Mouse (Mus musculus) ES-Bruce4 (cell line): Measurements from ENCODE around the gene Ywhaq. TPM values are rescaled to one million over a fixed set of nuclear protein-coding genes. Genes with fewer than 3 reads are reported as not detected.
"Not testable (repeated sequence)": the region's sequence is repeated elsewhere in the genome, so short reads cannot be mapped to it uniquely, and the experiment has no call there.

Experiments
- H3K27ac ChIP-seq: 2 replicates; pipeline ENCODE4 v1.5.1; 2012; ENCODE audit warnings: low read length, inconsistent platforms; ENCODE audit not compliant: insufficient read depth
- H3K27me3 ChIP-seq: 2 replicates; pipeline ENCODE4 v1.6.1; 2012; ENCODE audit warnings: mild to moderate bottlenecking, low read length, inconsistent platforms; ENCODE audit not compliant: control insufficient read depth, poor library complexity, insufficient read depth, severe bottlenecking
- H3K36me3 ChIP-seq: 2 replicates; pipeline ENCODE4 v1.6.1; 2012; ENCODE audit warnings: inconsistent platforms, mild to moderate bottlenecking, low read length, moderate library complexity; ENCODE audit not compliant: control insufficient read depth, poor library complexity, insufficient read depth, severe bottlenecking
- H3K4me1 ChIP-seq: one replicate; pipeline ENCODE4 v1.8.1; 2011; ENCODE audit warnings: low read length; ENCODE audit not compliant: control insufficient read depth, insufficient read depth
- H3K4me3 ChIP-seq: 2 replicates; pipeline ENCODE4 v1.5.1; 2011; ENCODE audit warnings: low read depth, mild to moderate bottlenecking, low read length
- H3K9ac ChIP-seq: 2 replicates; pipeline ENCODE4 v1.6.1; 2012; ENCODE audit warnings: low read depth, mild to moderate bottlenecking, inconsistent platforms; ENCODE audit not compliant: poor library complexity, severe bottlenecking
- H3K9me3 ChIP-seq: replicated peaks from 2 replicates; pipeline ENCODE4 v1.6.1; 2012; ENCODE audit warnings: mild to moderate bottlenecking, low read length, inconsistent platforms; ENCODE audit not compliant: control insufficient read depth, poor library complexity, insufficient read depth, severe bottlenecking
- CTCF ChIP-seq: IDR thresholded peaks from one replicate; pipeline ENCODE4 v1.8.1; 2011; ENCODE audit warnings: low read depth, low read length
- EP300 ChIP-seq: IDR thresholded peaks from 2 replicates; pipeline ENCODE4 v1.6.1; 2011; ENCODE audit warnings: low read depth, low read length; ENCODE audit not compliant: insufficient read depth
- POLR2A ChIP-seq: IDR thresholded peaks from one replicate; pipeline ENCODE4 v1.8.1; 2011; ENCODE audit warnings: low read length; ENCODE audit not compliant: insufficient read depth
- polyA plus RNA-seq: library from polyadenylated mRNA; stranded (reverse); fragments of >200 nt; gene quantifications from 2 replicates; pipeline ENCODE4 v1.2.4, GENCODE M21; 2011; ENCODE audit warnings: low read depth; ENCODE audit not compliant: missing spikeins, insufficient read depth, insufficient read length

Gene Ywhaq
- polyA plus RNA-seq, 1 experiment = 400 TPM

DNA sequence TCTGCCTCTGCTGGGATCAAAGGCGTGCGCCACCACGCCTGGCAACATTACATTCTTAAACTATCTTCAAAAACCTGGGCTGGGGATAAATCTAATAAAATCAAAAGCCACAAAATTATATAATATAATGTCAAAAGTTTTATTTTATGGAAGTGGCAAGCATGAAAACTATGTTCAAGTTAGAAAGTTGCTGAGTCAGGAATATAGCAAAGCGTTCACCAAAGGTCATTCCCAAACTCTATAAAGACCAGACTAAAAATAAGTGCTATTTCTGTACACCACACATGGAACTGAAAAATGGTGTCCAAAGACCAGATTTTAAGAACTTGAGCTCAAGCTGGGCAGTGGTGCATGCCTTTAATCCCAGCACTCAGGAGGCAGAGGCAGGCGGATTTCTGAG is 14.7 kb downstream of the Ywhaq start:
- H3K36me3 ChIP-seq = peaks cover 57% of the 10 kb centered on the region
- H3K27ac ChIP-seq = no peak overlapping the region
- H3K9me3 ChIP-seq = no peaks in the 10 kb centered on the region
- H3K9ac ChIP-seq = no peak overlapping the region
- H3K4me1 ChIP-seq = no peaks in the 10 kb centered on the region
- no peaks in the 10 kb centered on the region for H3K27me3 ChIP-seq
- no peak overlapping the region for H3K4me3 ChIP-seq
- TF ChIP-seq CTCF (no peak), EP300 (no peak), POLR2A (no peak)

DNA sequence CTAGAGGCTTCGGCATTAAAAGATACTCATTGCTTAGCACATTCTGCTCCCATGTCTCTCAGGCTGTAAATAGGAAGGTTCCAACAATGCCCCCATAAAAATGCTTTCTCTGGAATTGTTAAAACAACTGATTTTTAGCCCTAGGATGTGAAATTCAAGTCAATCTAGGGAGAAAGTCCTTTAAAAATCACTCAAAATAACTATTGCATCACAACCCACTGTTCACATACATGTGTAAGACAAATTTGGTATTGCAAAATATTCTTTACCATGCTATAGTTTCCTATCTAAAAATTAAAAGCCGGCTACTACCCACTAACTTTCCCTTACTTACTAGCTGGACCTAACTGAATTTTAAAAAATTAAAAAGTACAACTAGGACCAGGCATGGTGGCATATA is 31.2 kb downstream of the Ywhaq start:
- TF ChIP-seq EP300 (no peak), CTCF (no peak), POLR2A (no peak)

DNA sequence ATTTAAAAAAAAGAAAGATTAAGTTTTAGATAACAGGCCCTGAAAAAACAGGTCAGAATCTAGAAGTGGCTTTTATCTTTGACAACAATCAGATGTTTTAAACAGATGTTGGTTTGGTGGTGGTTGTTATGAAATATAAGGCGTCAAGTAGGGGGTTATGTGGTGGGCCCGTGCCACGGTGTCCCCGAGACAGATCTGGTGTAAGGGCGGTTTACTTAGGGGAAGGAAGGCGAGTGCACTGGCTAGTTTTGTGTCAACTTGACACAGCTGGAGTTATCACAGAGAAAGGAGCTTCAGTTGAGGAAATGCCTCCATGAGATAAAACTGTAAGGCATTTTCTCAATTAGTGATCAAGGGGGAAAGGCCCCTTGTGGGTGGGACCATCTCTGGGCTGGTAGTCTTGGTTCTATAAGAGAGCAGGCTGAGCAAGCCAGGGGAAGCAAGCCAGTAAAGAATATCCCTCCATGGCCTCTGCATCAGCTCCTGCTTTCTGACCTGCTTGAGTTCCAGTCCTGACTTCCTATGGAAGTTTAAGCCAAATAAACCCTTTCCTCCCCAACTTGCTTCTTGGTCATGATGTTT is 38.6 kb downstream of the Ywhaq start:
- not testable (repeated sequence) for H3K36me3 ChIP-seq, H3K9me3 ChIP-seq, H3K27me3 ChIP-seq, H3K9ac ChIP-seq, H3K4me1 ChIP-seq, H3K27ac ChIP-seq, H3K4me3 ChIP-seq

More for the DNA sequence above, 31.2 kb downstream of the Ywhaq start:
- Histone ChIP-seq H3K9ac (no peak overlapping the region), H3K4me1 (no peaks in the 10 kb centered on the region), H3K36me3 (peaks cover 29% of the 10 kb centered on the region), H3K4me3 (no peak overlapping the region), H3K9me3 (no peaks in the 10 kb centered on the region), H3K27ac (no peak overlapping the region), H3K27me3 (no peaks in the 10 kb centered on the region)

DNA sequence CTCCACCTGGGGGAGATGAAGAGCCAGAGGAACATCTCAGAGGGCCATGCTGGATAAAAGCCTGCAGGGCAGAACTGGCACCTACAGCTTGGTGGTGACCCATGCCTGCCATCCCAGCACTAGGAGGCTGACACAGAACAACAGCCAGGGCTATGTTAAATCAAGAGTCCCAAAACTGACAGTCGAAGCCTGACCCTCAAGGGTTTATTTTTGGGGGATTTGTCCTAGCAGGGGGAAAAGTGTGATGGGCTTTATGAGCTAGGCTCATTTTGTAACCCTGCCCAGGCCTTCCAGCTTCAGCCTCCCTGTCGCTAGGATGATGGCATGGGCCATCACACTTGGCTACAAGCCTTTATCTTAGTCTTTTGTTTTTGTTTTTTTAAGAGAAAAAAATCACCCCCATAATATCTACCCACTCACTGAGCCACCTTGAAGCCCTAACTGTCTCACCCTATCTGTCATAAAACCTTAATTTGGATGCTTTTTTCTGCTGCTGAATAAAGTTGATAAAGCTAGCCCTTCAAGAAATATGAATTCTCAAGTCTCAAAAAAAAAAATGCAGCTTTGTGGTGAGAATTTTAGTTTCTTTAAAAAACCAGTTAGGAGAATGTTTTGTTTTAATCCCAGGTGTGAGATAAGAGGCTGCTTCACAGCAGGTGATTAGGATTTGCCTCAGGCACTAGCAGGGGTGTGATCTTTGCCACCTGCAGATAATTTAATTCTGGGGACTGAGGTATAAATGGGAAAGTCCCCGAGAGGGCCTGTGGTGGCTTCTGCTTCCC is 41.9 kb downstream of the Ywhaq start:
- TF ChIP-seq CTCF (no peak), EP300 (no peak), POLR2A (no peak)
- H3K9me3 ChIP-seq = no peaks in the 10 kb centered on the region
- no peaks in the 10 kb centered on the region for H3K36me3 ChIP-seq
- H3K27ac ChIP-seq = no peak overlapping the region
- H3K4me1 ChIP-seq = no peaks in the 10 kb centered on the region
- H3K9ac ChIP-seq = no peak overlapping the region
- no peak overlapping the region for H3K4me3 ChIP-seq
- H3K27me3 ChIP-seq = no peaks in the 10 kb centered on the region

DNA sequence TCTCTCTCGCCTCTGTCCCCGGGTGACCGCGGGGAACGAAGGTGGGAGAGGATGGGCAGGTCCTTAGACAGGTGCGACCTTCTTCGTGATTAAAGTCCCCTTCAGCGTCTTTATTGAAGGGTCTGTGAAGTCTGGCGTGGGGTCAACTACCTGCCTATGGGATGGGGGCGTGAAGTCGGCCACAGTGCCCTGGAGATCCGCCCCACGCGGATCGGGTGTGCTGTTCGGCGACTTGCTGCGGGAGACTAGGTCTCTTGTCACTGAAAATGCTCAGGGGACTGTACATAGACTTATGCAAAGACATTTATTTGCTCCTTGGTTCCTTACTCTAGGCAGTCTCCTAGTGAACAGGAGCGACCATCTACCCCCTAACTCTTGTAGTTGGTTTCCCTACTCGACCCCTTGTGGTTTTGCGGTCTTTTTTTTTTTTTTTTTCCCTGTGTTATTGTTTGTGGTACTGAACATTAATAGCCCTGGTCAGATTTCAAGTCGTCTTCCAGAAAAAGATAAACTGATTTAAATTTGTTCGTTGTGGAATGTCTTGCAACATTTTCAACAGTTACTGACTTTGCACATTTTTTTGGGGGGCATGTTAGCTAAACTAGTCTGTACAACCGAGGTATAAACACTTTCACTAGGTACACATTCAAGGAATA is 43.5 kb downstream of the Ywhaq start:
- H3K4me1 ChIP-seq = no peaks in the 10 kb centered on the region
- TF ChIP-seq POLR2A (no peak), CTCF (no peak), EP300 (no peak)
- no peaks in the 10 kb centered on the region for H3K27me3 ChIP-seq

More for the DNA sequence above, 43.5 kb downstream of the Ywhaq start:
- Histone ChIP-seq H3K9ac (peak overlapping the region; percentile 83), H3K9me3 (no peaks in the 10 kb centered on the region), H3K4me3 (peak overlapping the region; percentile 80), H3K36me3 (no peaks in the 10 kb centered on the region), H3K27ac (peak overlapping the region; percentile 73)
